ENCODE assay signal across 10 mouse cellular contexts in genomic region chr19:37695762-37696602, GRCm38 (mm10). TPM values are rescaled to one million over a fixed set of nuclear protein-coding genes. Genes with fewer than 3 reads are reported as not detected.
DNase-seq lines count a peak whose midpoint lies in the region; ATAC-seq lines count a peak whose summit lies in the region.
"Had no signal": no experiment of that assay in that cellular context is flagged by ENCODE, and none has a peak within 500 bp of the region (broad histone marks: within the 10 kb centered on the region; RNA-seq: fewer than 3 reads in every experiment).

No protein-coding gene starts in this region.

- peaks cover 57% of the 10 kb centered on the region for H3K4me1 ChIP-seq in kidney, embryonic 15.5 days
- peaks cover 64% of the 10 kb centered on the region for H3K4me1 ChIP-seq in embryonic facial prominence, embryonic 10.5 days
- peaks cover 14% of the 10 kb centered on the region for H3K4me1 ChIP-seq in limb, embryonic 11.5 days (ENCODE audit: control insufficient read depth, insufficient read depth, low read length)
- H3K4me1 ChIP-seq in neural tube, embryonic 13.5 days (replicated peaks), result peaks cover 47% of the 10 kb centered on the region

- no peak for ATAC-seq in kidney, embryonic 15.5 days (replicated peaks; ENCODE audit: low FRiP score)
- ATAC-seq in limb, embryonic 11.5 days (ENCODE audit: insufficient number of reproducible peaks, low FRiP score, low TSS enrichment, low read depth), result no peak
- no peak for ATAC-seq in neural tube, embryonic 13.5 days (ENCODE audit: low read depth)
- ATAC-seq in granulocyte monocyte progenitor cell, adult 5-6 weeks (replicated peaks; ENCODE audit: poor library complexity, severe bottlenecking), result no peak

- H3K27ac ChIP-seq in kidney, embryonic 15.5 days, result no peak overlapping the region
- no peak overlapping the region for H3K27ac ChIP-seq in embryonic facial prominence, embryonic 10.5 days (replicated peaks)
- H3K27ac ChIP-seq in limb, embryonic 11.5 days (replicated peaks; ENCODE audit: low read depth, low read length), result no peak overlapping the region
- H3K27ac ChIP-seq in neural tube, embryonic 13.5 days (replicated peaks), result no peak overlapping the region

- peaks cover 100% of the 10 kb centered on the region for H3K27me3 ChIP-seq in kidney, embryonic 15.5 days
- peaks cover 100% of the 10 kb centered on the region for H3K27me3 ChIP-seq in embryonic facial prominence, embryonic 10.5 days (replicated peaks; ENCODE audit: low read depth, poor library complexity, severe bottlenecking)
- peaks cover 99% of the 10 kb centered on the region for H3K27me3 ChIP-seq in limb, embryonic 11.5 days (ENCODE audit: control insufficient read depth, insufficient read depth, low read length)
- peaks cover 100% of the 10 kb centered on the region for H3K27me3 ChIP-seq in neural tube, embryonic 13.5 days

- 2% methylated on average over 42 of the region's 42 CpGs for WGBS in kidney, embryonic 15.5 days
- WGBS in embryonic facial prominence, embryonic 10.5 days, result 2% methylated on average over 42 of the region's 42 CpGs
- 2% methylated on average over 42 of the region's 42 CpGs for WGBS in limb, embryonic 11.5 days
- 2% methylated on average over 42 of the region's 42 CpGs for WGBS in neural tube, embryonic 13.5 days

- no peaks in the 10 kb centered on the region; the same call in 1 of the 2 replicates for H3K9me3 ChIP-seq in kidney, embryonic 15.5 days (replicated peaks)
- H3K9me3 ChIP-seq in embryonic facial prominence, embryonic 10.5 days, result no peaks in the 10 kb centered on the region
- no peaks in the 10 kb centered on the region for H3K9me3 ChIP-seq in limb, embryonic 11.5 days (ENCODE audit: control insufficient read depth, low read length)
- no peaks in the 10 kb centered on the region for H3K9me3 ChIP-seq in neural tube, embryonic 13.5 days

- no peak for DNase-seq in kidney, adult 11 months
- DNase-seq in embryonic facial prominence, embryonic 10.5 days (ENCODE audit: low spot score), result peak; percentile 66
- peak; percentile 47 for DNase-seq in limb, embryonic 11.5 days (ENCODE audit: low spot score)
- no peak for DNase-seq in gastrocnemius, postnatal 4 days (ENCODE audit: low spot score in 2 of 2)
- no peak for DNase-seq in layer of hippocampus, postnatal 14 days (ENCODE audit: low spot score in 2 of 2)
- DNase-seq: cerebellum, adult 9-11 months had no signal

- no peak overlapping the region for H3K9ac ChIP-seq in kidney, embryonic 15.5 days
- H3K9ac ChIP-seq in limb, embryonic 11.5 days (ENCODE audit: low read length), result no peak overlapping the region
- no peak overlapping the region for H3K9ac ChIP-seq in neural tube, embryonic 13.5 days

- H3K36me3 ChIP-seq in kidney, embryonic 15.5 days, result no peaks in the 10 kb centered on the region
- no peaks in the 10 kb centered on the region for H3K36me3 ChIP-seq in embryonic facial prominence, embryonic 10.5 days (replicated peaks)
- H3K36me3 ChIP-seq in limb, embryonic 11.5 days (ENCODE audit: control insufficient read depth, insufficient read depth, low read length), result no peaks in the 10 kb centered on the region
- H3K36me3 ChIP-seq in neural tube, embryonic 13.5 days, result no peaks in the 10 kb centered on the region

- H3K4me2 ChIP-seq in kidney, embryonic 15.5 days, result peak overlapping the region; percentile 78
- peak overlapping the region; percentile 29; the same call in 1 of the 2 replicates for H3K4me2 ChIP-seq in limb, embryonic 11.5 days (ENCODE audit: low read depth, severe bottlenecking)
- peak overlapping the region; percentile 26 for H3K4me2 ChIP-seq in neural tube, embryonic 13.5 days

- peak overlapping the region; percentile 43 for H3K4me3 ChIP-seq in kidney, embryonic 15.5 days (replicated peaks)
- H3K4me3 ChIP-seq in embryonic facial prominence, embryonic 10.5 days, result peak overlapping the region; percentile 57
- H3K4me3 ChIP-seq in limb, embryonic 11.5 days (ENCODE audit: low read depth, low read length), result peak overlapping the region; percentile 12; the same call in 1 of the 2 replicates
- no peak overlapping the region for H3K4me3 ChIP-seq in neural tube, embryonic 13.5 days

RNA-seq across cellular contexts. Expression of gene Cyp26a1, which starts 1.6 kb away (rescaled TPM):
- 2.2 and 3.2 TPM in 2 replicates for polyA plus RNA-seq in kidney, embryonic 15.5 days (2015; fragmentation: Nextera tagmentation; extraction: Ambion mirVana)
- polyA plus RNA-seq in embryonic facial prominence, embryonic 10.5 days (2016; fragmentation: Nextera tagmentation; extraction: Ambion mirVana), result 28.2 and 29.0 TPM in 2 replicates
- 3.3 and 5.0 TPM in 2 replicates for polyA plus RNA-seq in limb, embryonic 11.5 days (2014; fragmentation: Nextera tagmentation; extraction: Ambion mirVana)
- 1.0 and 2.8 TPM in 2 replicates for polyA plus RNA-seq in neural tube, embryonic 13.5 days (2015; fragmentation: Nextera tagmentation; extraction: Ambion mirVana)
- under 1 TPM; 0.18 to 0.54 TPM for total RNA-seq in gastrocnemius, postnatal 4 days (2021)
- total RNA-seq in granulocyte monocyte progenitor cell, adult 5-6 weeks (2014; fragmentation: Nextera tagmentation), result not detected in 2 replicates
- 0.13 TPM in 1 of 2 replicates, not detected in the other for total RNA-seq in granulocyte monocyte progenitor cell, adult 5-6 weeks (2017)
- under 1 TPM; 0.21 to 0.71 TPM for total RNA-seq in layer of hippocampus, postnatal 14 days (2021)

RNA-seq across cellular contexts. Expression of gene Cyp26c1, which starts 10.6 kb away (rescaled TPM):
- not detected in 2 replicates for polyA plus RNA-seq in kidney, embryonic 15.5 days (2015; fragmentation: Nextera tagmentation; extraction: Ambion mirVana)
- polyA plus RNA-seq in embryonic facial prominence, embryonic 10.5 days (2016; fragmentation: Nextera tagmentation; extraction: Ambion mirVana), result 4.3 and 5.9 TPM in 2 replicates
- 0.21 TPM in 1 of 2 replicates, not detected in the other for polyA plus RNA-seq in limb, embryonic 11.5 days (2014; fragmentation: Nextera tagmentation; extraction: Ambion mirVana)
- polyA plus RNA-seq in neural tube, embryonic 13.5 days (2015; fragmentation: Nextera tagmentation; extraction: Ambion mirVana), result not detected in 2 replicates
- total RNA-seq in gastrocnemius, postnatal 4 days (2021), result under 1 TPM; 0.25 to 0.26 TPM
- not detected in 2 replicates for total RNA-seq in granulocyte monocyte progenitor cell, adult 5-6 weeks (2014; fragmentation: Nextera tagmentation)
- not detected in 2 replicates for total RNA-seq in granulocyte monocyte progenitor cell, adult 5-6 weeks (2017)
- under 1 TPM; 0.21 to 0.44 TPM for total RNA-seq in layer of hippocampus, postnatal 14 days (2021)
- polyA plus RNA-seq: stomach, embryonic 14.5 days had no signal

Comparison
In these comparisons a context has a peak if more than half of its experiments do, and no peak if none do; other contexts are left out.
1. H3K4me2 ChIP-seq: peak in every context shown above with its lines; median percentile 78 in kidney, embryonic 15.5 days; 29 in limb, embryonic 11.5 days; 26 in neural tube, embryonic 13.5 days.
2. DNase-seq: peak in embryonic facial prominence, embryonic 10.5 days (single experiment) and limb, embryonic 11.5 days (single experiment); none in kidney, adult 11 months (single experiment), gastrocnemius, postnatal 4 days (0 of 2) and layer of hippocampus, postnatal 14 days (0 of 2).